Mouse (Mus musculus) T-cell, adult 66 days (primary cell): ENCODE measurements around the gene Cyp4f37. TPM values are rescaled to one million over a fixed set of nuclear protein-coding genes. Genes with fewer than 3 reads are reported as not detected.

Experiments used
- total RNA-seq, 2 experiments: library from RNA; stranded (reverse); gene quantifications; 3 replicates in 1 of 2; 4 replicates in 1 of 2; pipeline ENCODE4 v1.2.4; 2023

Cyp4f37 gene
- not detected for total RNA-seq

DNA sequence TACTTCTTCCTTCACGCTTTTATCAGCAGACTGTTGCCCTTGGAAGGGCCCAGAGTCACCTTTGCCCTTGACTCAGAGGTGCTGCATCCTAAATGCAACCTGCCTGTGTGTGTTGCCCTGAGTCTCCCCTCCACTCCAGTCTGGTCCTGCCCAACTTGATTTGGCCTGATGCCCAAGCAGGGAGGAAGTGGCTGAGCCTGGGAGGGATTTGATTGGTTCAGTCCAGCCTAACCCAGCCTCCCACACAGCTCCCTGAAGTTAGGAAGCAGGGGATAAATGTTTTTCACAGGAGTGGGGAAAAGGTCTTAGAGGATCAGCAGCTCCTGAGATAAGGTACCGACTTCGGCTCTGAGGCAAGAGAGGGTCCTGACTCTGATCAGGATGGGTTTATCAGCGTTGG, at the start of gene Cyp4f37:
Gene Cyp4f37 (plus strand): TSS at position 292 of the 400 bp plus-strand sequence.

DNA sequence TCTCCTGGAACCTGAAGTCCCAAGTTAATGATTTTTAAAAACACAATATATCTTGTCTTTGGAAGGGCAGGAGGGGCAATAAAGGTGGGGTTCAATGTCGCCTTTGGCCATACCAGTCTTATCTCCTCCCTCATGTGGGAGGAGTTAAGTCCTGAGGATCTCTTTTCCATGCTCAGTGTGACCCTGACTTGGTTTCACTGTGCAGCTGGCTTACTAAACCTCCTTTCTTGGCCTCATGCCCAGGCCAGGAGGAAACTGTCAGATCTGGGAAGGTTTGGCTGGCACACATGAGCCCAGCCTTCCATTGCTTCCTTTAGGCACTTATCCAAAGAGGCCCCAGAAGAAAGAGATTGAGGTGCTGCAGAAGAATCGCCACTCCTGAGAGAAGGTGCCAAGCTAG, 37.6 kb downstream of the Cyp4f37 start, which contains the start of gene Cyp4f40:
Gene Cyp4f40 (plus strand): TSS at position 189 of the 400 bp plus-strand sequence.

DNA sequence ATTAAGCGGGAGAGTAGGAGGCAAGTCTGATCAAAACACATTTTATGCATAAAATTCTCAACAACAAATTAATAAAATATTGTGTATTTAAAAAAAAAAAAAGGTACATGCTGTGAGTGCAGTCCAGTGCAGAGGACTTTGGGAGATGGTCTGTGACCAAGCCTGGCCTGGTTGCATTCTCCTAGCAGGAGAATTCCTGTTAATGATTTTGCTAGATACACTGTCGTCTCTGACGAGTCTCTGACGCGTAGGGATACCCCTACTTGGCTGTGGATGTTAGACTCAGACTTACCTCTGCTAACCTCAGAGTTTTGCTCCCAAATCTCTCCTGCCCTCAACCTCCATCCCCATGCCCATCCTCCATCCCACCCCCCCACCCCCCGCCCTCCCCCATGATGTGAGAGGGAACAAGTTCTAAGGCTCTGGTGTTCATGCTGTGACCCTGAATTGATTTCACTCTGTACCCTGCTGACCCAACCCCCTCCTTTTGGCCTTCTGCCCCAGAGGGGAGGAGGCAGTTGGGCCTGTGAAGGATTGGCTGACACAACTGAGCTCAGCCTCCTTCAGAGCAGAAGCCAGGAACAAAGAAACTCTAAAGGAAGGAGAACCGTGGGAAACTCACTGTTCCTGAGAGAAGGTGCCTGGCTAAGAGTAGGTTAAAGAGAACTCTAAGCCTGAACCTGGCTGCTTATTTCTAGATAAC, 64.1 kb downstream of the Cyp4f37 start, which contains the start of gene Cyp4f15:
Gene Cyp4f15 (plus strand): TSS at position 580 of the 703 bp plus-strand sequence.

Other genes starting within 250 kb of the Cyp4f37 start
- gene Wiz, start 231.9 kb upstream of the Cyp4f37 start, total RNA-seq, result 10 to 100 TPM; 38.3 to 38.6 TPM
- gene Rasal3, start 217.7 kb upstream of the Cyp4f37 start, total RNA-seq, result 100 to 1,000 TPM; 646 to 647 TPM
- gene Pglyrp2, start 197.1 kb upstream of the Cyp4f37 start, total RNA-seq, result 100 to 1,000 TPM in 1 of 2 experiments, 10 to 100 TPM in 1; 98.6 to 109 TPM
- not detected for gene Cyp4f39, start 168.6 kb upstream of the Cyp4f37 start, total RNA-seq
- gene Cyp4f17, start 115.3 kb upstream of the Cyp4f37 start, total RNA-seq, result 1 to 10 TPM; 1.1 to 1.7 TPM
- 1 to 10 TPM; 4.5 to 8.7 TPM for gene Cyp4f16, start 84.8 kb upstream of the Cyp4f37 start, total RNA-seq
- gene Cyp4f40, start 37.6 kb downstream of the Cyp4f37 start, total RNA-seq, result not detected
- not detected for gene Cyp4f15, start 64.3 kb downstream of the Cyp4f37 start, total RNA-seq
- gene Zfp871, start 167.0 kb downstream of the Cyp4f37 start, total RNA-seq, result 10 to 100 TPM; 88.9 to 95.9 TPM
- 1 to 10 TPM; 1.3 to 2.1 TPM for gene Zfp811, start 188.6 kb downstream of the Cyp4f37 start, total RNA-seq
- 10 to 100 TPM; 10.4 to 11.3 TPM for gene Zfp799, start 209.0 kb downstream of the Cyp4f37 start, total RNA-seq